Mouse (Mus musculus) C2C12 (cell line): Measurements from ENCODE around the gene Apela.

Experiments
- CEBPB ChIP-seq: IDR thresholded peaks from one replicate; pipeline ENCODE4 v1.6.1; 2011; ENCODE audit warnings: low read depth, mild to moderate bottlenecking, control low read depth, moderate library complexity
- CTCF ChIP-seq: IDR thresholded peaks from one replicate; pipeline ENCODE4 v1.5.1; 2011; ENCODE audit not compliant: control insufficient read depth, insufficient read depth, insufficient read length
- MYOG ChIP-seq: IDR thresholded peaks from one replicate; pipeline ENCODE4 v1.6.1; 2011; ENCODE audit not compliant: control insufficient read depth, insufficient read length; ENCODE audit errors: extremely low read depth

DNA sequence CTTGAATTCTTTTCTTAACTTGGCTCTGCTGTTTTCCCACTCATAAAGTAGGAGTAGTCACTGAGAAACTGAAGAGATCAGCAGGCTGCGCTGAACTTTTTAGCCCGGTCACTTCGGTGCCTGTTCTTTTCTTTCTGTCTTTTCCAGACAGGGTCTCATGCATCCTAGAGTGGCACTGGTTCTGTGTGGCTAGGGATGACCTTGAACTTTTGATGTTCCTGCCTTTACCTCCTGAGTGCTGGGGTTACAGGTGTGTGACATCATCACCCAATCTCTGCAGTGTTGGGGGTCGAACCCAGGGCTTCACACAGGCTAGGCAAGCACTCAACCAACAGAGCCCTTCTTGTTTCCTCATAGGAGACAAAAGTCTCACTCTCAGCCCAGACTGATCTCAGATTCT, 19.6 kb upstream of the Apela start:
- TF ChIP-seq CTCF: no peak
- TF ChIP-seq CEBPB: no peak
- no peak for TF ChIP-seq MYOG
